Mouse (Mus musculus): Measurements from ENCODE around the gene Nlgn3.
A peak's percentile ranks its signal among the peaks of the same experiment; 100 is the strongest.
"Not testable (repeated sequence)": the region's sequence is repeated elsewhere in the genome, so short reads cannot be mapped to it uniquely, and the experiment has no call there.

Nlgn3 gene

DNA sequence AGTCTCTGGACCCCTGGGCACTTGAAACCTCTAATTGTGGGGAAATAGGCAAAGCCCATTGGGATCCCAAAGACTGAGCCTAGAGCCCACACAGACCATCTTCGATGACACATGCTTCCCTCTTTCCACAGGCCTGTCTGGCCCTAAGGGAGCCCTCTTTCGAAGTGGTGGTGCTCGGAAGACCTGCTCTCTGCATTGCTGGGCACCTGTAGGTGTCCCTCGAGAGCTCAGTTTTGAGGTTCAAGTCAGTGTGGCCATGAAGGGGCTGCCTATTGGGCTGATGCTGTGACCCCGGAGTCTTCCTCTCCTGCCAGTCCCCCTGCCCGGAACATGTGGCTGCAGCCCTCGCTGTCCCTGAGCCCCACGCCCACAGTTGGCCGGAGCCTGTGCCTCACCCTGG is 2.7 kb downstream of the Nlgn3 start:
- DNase-seq: no peak

DNA sequence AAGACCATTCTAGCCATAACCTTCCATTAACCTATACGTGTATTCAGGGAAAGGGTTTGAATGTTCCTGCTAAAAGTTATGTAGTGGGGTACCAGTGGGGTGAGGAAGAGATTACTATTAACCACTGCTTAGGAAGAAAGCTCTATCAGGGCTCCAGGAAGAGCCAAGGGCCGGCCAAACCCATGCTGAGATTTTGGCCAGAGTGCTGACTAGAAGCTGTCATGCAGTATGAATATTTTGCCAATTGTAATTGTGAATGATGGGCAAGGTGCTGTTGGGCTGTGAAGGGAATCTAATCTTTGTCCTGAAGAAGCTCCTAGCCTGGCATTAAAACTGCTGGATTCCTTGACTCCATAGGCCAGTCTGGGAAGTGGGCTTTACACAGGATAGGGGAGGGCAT is 5.7 kb downstream of the Nlgn3 start:
- DNase-seq: no peak

DNA sequence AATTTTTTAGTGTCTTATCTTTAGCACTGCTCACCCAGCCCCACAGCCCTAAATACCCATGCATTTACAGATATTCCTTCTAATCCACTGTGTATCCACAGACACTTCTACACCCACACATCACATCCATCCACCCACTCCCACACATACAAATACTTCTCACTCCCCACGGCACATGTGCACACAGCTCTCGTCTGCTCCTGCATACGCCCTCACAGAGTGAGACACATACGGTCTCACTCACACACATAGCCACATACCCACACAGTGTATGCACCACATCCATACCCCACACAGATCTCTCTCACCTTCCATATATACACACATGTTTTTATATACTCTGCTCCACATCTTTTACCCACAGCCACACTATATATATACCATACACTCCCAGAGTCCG is 10.3 kb downstream of the Nlgn3 start:
- no peak for DNase-seq

DNA sequence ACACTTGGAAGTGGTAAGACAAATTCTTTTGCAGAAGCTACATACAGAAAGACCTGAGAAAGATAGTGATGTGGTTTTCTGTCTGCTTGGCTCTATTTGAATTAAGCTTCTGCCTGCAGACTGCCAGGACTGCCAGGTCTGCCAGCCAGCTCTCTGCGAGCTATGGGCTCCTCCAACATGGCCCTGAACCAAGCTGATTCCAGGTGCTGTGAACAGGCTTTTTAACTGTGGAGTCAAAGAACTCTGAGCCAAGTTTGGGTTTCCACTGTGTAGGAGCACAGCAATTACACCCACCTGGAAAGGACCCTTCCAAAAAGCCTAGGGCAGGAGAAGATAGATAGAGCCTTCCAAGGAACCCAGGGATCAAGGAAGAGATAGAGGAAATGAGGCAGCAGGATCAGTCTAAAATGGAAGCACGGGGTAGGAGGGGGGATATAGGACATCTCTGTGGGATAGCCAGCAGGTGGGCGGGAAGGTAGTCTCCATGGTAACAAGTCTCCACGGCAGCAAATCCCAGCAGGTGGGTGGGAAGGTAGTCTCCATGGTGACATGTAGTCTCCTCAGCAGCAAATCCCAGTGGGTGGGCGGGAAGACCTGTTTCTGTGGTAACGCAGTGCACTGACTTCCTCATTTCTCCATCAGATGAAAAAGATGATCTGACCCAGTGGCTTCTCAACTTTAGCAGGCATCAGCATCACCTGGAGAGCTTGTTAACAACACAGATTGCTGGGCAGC is 14.8 kb downstream of the Nlgn3 start:
- no peak for DNase-seq

DNA sequence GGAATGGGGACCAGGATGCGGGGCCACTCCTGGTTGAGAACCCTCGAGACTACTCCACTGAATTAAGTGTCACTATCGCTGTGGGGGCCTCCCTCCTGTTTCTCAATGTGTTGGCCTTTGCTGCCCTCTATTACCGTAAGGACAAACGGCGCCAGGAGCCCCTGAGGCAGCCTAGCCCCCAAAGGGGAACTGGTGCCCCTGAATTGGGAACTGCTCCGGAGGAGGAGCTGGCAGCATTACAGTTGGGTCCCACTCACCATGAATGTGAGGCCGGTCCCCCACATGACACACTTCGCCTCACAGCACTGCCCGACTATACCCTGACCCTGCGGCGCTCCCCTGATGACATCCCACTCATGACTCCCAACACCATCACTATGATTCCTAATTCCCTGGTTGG is 20.8 kb downstream of the Nlgn3 start:
- DNase-seq: no peak

DNA sequence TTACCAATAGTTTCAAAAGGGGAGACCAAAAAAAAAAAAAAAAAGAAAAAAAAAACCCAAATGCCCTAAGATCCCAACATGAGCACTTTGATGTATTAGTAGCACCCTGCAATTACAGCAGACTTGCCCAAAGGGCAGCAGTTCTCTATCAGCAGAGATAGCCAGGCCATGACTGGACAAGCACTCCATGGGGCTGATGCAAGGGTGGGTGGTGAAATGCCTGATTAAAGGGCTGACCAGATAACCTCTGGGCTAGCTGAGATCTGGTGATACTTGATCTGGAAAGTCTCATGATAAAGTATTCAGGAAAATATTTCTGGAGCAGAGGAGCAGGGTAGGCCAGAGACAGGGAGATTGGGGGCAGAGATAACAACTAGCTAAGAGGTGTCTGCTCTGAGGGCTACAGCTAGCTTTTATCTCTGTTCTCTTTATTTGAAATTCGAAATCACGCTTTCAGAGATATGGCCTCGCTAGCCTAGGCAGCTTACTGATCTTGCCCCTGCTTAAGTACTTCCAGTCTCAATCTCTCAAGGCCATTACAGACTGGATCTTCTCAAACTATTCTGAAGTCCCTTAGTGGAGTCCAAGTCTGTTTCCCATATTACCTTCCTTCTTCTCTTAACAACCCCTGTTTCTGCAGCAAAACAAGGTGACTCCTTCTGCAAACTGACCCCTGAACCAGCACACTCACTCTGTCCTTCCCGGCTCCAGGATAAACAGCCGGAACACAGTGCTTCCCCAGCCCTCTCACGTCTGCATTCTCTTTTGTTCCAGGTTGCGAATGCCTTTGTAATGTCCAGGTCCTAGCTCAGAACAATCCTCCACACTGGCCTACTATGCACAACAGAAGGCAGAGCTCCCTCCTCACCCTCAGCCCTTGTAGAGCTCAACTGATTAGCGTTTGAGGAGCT is 27.3 kb downstream of the Nlgn3 start:
- no peak for DNase-seq

DNA sequence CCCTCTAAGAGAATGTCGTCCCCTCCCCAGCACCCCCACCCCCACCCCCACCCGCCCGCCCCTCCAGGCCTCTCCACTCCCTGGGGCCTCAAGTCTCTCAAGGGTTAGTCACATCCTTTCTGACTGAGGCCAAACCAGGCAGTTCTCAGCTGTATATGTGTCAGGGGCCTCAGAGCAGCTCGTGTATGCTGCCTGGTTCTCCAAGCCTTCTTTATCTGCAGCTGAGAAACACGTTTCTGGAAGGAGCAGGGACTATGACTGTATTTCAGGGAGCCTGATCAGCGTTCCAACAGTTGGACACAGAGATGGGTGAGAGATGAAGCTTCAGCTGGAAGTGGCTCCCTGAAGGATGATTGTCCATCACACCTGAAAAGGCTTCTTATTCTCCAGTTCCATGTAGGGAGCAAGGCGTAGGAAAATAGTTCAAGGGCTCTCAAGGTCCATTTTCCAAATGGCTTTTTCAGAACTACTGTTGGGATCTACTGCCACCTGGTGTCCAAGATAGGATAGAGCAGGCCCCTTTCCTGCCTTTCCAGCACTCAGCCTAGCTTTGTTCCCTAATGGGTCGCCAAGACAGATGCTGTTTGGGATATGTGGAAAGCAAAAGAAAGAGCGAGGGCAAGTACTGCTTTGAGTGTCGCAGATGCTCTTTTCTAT is 30.5 kb downstream of the Nlgn3 start:
- peak; percentile 33 for DNase-seq

DNA sequence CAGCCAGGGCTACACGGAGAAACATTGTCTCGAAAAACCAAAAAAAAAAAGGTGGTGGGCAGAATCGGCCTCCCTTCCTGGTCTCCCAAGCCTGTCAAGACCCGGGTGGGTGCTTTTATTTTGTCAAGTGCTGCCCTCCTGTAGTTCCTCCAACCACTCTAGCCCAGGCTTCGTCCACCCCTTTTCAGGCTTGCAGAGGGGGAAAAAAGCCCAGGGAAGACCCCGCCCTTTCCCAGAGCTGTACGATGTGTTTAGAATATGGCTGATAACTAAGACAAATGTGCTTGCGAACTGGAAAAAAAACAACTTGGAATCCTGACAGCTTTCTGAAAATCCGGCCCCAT is 33.0 kb downstream of the Nlgn3 start:
- no peak for DNase-seq

DNA sequence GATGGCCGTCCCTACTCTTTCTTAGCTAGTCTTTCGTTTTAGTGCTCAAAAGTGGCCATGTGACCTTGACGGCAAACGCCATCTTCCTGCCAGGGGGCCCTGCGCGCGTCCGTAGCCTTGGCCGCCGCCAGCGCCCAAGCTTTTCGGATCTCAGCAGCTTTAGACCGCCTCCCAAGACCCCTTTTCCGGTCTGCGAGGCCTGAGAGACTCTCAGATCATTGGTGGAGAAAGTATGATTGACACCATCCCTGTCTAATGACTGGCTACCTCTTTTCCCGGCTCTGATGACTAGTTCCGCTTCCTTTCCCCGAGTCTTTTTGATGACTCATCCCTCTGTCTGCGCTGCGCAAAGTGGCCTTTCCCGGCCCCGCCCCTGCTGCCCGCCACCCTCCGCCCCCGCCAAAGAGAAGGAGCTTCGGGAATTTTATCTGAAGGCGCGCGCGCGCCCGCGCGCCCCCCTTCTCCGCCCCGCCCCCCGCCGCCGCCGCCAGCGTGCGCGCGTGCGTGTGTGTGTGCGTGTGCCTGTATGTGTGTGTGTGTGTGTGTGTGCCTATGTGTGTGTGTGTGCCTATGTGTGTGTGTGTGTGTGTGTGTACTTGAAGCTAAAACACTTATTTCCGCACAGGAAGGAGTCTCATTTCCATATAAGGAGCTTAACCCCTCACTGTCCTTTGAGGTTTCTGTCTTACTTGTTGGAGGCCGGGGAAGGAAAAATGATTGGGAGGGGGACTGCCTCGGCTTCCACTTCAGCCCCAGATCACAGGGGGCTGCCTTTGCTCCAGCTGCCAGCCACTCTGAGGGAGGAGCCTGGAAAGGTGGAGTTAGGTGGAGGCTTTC is 33.6 kb downstream of the Nlgn3 start:
- DNase-seq: peak; percentile 94

DNA sequence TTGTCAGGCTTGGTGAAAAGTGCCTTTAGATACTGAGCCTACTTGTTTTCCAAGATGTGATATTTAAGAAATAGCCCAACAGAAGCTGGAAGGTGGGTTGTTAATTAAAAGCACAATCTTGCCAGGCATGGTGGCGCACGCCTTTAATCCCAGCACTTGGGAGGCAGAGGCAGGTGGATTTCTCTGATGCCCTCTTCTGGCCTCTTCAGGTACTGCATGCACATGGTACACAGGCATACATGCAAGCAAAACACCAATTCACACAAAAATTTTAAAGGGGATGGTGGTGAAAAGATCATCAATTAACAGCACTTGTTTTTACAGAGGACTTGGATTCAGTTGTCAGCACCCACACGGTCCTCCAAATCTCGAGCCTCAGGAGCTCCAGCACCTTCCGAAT is 35.6 kb downstream of the Nlgn3 start:
- no peak for DNase-seq

DNA sequence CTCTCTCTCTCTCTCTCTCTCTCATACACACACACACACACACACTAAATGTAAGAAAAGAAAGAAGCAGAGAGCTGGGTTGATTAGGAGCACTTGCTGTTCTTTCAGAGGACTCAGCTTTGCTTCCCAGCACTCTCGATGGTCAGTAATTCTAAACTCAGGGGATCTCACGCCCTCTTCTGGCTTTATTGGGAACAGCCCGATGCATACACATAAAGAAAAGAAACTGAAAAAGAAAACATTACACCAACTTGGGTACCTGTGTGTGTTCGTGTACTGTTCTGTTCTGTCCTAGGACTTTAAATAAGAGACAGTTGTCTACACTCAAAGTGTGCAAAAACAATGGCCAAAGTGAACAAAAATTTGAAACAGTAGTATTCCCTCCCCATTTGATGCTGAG is 39.7 kb downstream of the Nlgn3 start:
- no peak for DNase-seq

DNA sequence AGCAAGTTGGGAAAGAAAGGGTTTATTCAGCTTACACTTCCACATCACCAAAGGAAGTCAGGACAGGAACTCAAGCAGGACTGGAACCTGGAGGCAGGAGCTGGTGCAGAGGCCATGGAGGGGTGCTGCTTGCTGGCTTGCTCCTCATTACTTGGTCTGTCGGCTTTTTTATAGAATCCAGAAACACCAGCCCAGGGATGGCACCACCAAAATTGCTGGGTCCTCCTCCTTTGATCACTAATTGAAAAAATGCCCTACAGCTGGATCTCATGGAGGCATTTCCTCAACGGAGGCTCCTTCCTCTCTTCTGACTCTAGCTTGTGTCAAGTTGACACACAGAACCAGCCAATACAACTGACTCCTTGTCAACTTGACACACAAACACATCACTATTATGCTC is 43.9 kb downstream of the Nlgn3 start:
- not testable (repeated sequence) for DNase-seq

DNA sequence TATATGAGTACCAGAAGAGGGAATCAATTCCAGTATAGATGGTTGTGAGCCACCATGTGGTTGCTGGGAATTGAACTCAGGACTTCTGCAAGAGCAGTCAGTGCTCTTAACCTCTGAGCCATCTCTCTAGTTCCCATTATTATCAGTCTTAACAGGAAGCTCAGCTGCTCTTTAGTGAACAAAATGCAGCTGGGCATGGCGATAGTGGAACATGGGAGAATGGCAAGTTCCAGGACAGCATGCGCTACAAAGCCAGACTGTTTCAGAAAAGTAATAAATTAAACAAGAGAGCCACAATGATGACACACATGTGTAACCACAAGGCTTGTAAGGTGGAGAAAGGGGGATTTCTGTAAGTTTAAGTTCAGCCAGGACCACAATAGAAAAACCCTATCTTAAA is 46.5 kb downstream of the Nlgn3 start:
- no peak for DNase-seq

DNA sequence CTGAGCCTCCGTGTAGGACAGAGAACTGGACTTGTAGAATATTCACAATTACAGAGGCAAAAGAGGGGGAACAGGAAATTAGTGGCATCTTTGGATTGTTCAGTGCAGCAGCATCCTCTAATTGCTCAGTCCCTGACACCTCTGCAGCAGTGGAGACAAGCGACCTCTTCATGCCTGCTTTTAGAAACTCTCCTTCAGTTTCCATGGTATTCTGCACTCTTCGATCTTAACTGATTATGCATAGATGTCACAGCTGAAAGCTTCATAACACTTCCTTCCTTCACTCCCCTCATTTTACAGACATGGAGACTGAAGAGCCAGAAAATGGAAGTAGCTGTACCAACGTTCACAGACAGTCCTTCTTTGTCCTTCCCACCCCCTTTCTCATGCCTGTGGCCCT is 47.5 kb downstream of the Nlgn3 start:
- DNase-seq: no peak

DNA sequence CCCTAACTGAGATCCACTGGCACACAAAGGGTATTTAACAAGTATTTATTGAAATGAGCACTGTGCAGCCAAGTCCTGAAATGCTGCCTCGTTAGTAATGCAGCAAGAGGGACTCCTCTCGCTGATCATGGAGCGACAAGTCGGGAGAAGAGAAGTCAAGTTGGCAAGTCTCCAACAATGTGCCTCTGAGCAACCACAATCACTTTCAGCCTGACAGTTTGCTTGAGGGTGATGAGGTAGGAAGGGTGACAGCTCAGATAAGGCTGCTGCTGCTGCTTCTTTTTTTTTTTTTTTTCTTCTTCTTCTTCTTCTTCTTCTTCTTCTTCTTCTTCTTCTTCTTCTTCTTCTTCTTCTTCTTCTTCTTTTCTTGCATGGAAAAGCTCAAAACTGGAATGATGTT is 52.2 kb downstream of the Nlgn3 start:
- DNase-seq: no peak

DNA sequence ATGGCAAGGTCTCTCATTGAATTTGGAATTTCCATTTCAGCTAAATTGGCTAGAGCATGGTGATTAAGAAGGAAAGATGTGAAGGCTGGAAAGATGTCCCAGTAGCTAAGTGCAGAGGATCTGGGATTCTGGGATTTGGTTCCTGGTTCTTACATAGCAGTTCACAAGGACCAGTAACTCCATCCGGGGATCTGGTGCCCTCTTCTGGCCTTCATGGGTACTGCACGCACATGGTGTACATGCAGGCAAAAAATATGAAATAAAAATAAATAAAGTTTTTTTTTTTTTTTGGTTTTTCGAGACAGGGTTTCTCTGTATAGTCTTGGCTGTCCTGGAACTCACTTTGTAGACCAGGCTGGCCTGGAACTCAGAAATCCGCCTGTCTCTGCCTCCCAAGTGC is 59.9 kb downstream of the Nlgn3 start:
- not testable (repeated sequence) for DNase-seq

DNA sequence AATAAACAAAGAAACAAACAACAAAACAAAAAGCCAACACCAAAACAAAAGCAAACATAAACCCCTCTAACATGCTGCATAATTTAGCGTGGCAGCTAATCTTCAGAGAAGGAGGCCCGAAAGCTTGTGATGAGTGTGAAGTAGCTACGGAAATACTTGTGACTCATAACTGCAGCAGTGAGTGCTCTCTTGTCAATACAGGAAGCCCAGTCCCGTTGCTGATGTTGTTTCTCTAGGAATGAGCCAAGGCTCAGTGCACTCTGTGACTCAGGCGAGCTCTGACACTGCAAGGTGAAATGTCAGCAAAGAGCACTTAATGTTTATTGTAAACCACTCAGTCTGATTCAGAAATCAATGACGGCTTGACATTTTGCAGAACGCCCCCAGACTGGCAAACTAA is 70.0 kb downstream of the Nlgn3 start:
- no peak for DNase-seq

DNA sequence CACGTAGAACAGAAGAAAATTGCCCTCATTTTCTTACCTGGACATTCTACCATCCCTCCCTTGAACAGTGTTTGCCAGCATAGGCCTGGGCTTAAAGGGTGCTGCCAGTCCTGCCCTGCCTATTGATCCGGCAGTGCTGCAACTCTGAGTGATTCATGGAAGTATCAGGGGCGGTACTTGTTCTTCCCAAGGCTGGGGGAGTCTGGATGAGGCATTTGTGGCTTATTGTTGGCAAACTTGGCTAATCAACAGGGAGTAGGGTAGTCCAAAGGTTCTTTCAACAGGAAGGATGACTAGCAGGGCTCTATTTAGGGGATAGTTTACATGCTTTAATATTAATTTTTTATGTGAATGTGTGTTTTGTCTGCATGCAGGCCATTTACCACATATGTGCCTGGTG is 71.6 kb downstream of the Nlgn3 start:
- DNase-seq: no peak

DNA sequence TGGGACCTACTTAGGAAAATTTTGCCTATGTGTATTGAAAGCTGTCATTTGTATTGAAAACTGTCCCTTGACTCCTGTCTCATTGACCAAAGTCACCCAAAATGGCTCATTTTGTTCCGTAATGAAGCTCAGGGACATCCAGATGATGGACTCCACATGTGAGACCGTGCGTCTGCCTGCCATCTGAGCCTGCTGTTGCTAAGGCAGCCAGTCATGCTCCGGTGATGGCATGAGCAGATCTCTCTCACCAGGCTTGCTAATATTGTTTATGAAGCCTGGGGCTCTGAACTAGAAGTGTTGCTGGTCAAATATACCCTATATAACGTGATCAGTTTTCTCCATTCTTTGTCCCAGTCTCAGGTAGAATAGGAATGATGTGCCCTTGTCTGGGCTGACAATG is 74.0 kb downstream of the Nlgn3 start:
- DNase-seq: no peak
